9 mouse cellular contexts compared by ENCODE assay signal in genomic region chr7:81934806-81935205, GRCm38 (mm10). TPM values are rescaled to one million over a fixed set of nuclear protein-coding genes. Genes with fewer than 3 reads are reported as not detected.
DNase-seq lines count a peak whose midpoint lies in the region; ATAC-seq lines count a peak whose summit lies in the region.
"Had no signal": no experiment of that assay in that cellular context is flagged by ENCODE, and none has a peak within 500 bp of the region (broad histone marks: within the 10 kb centered on the region; RNA-seq: fewer than 3 reads in every experiment).

No protein-coding gene starts in this region.

- peaks cover 16% of the 10 kb centered on the region for H3K4me1 ChIP-seq in heart, embryonic 16.5 days (ENCODE audit: control insufficient read depth, insufficient read depth, low read length)
- peaks cover 36% of the 10 kb centered on the region for H3K4me1 ChIP-seq in hindbrain, embryonic 15.5 days (replicated peaks)
- H3K4me1 ChIP-seq in midbrain, embryonic 15.5 days: peaks cover 33% of the 10 kb centered on the region

- no peaks in the 10 kb centered on the region for H3K36me3 ChIP-seq in heart, embryonic 16.5 days (ENCODE audit: control insufficient read depth, insufficient read depth)
- no peaks in the 10 kb centered on the region for H3K36me3 ChIP-seq in hindbrain, embryonic 15.5 days
- no peaks in the 10 kb centered on the region for H3K36me3 ChIP-seq in midbrain, embryonic 15.5 days (replicated peaks)

- intact Hi-C loops in heart, postnatal 14 days (cut with DNase I): loop anchor here (2.0 to 5.0 kb wide), 3 partner anchors 68 to 148 kb away; partner anchors contain the start of genes 3110040N11Rik and Btbd1

- H3K27ac ChIP-seq in heart, embryonic 16.5 days (ENCODE audit: low read length): no peak overlapping the region
- peak overlapping the region; percentile 89 for H3K27ac ChIP-seq in hindbrain, embryonic 15.5 days (replicated peaks)
- H3K27ac ChIP-seq in midbrain, embryonic 15.5 days: peak overlapping the region; percentile 99

- WGBS in heart, embryonic 16.5 days: 13% methylated on average over 5 of the region's 5 CpGs
- WGBS in hindbrain, embryonic 15.5 days: 2% methylated on average over 5 of the region's 5 CpGs
- 6% methylated on average over 5 of the region's 5 CpGs for WGBS in midbrain, embryonic 15.5 days

- peak overlapping the region; percentile 85 for H3K9ac ChIP-seq in heart, embryonic 16.5 days (ENCODE audit: low read length)
- peak overlapping the region; percentile 98 for H3K9ac ChIP-seq in hindbrain, embryonic 15.5 days
- peak overlapping the region; percentile 99 for H3K9ac ChIP-seq in midbrain, embryonic 15.5 days

- no peaks in the 10 kb centered on the region; the same call in 1 of the 2 replicates for H3K9me3 ChIP-seq in heart, embryonic 16.5 days (replicated peaks; ENCODE audit: control insufficient read depth, low read length)
- no peaks in the 10 kb centered on the region for H3K9me3 ChIP-seq in hindbrain, embryonic 15.5 days
- no peaks in the 10 kb centered on the region for H3K9me3 ChIP-seq in midbrain, embryonic 15.5 days

- peak overlapping the region; percentile 71 for H3K4me3 ChIP-seq in heart, embryonic 16.5 days (ENCODE audit: low read length)
- H3K4me3 ChIP-seq in hindbrain, embryonic 15.5 days: peak overlapping the region; percentile 98
- peak overlapping the region; percentile 98 for H3K4me3 ChIP-seq in midbrain, embryonic 15.5 days

- ATAC-seq in heart, embryonic 16.5 days (replicated peaks; ENCODE audit: extremely low read depth, insufficient read depth, low FRiP score): no peak
- no peak for ATAC-seq in hindbrain, embryonic 15.5 days (ENCODE audit: low FRiP score, low read depth)
- peak; percentile 64 for ATAC-seq in midbrain, embryonic 15.5 days (replicated peaks)

- no peak for DNase-seq in heart, postnatal 14 days
- DNase-seq in embryo, embryonic 10.5 days (ENCODE audit: low spot score): peak; percentile 45
- DNase-seq in frontal cortex, postnatal 14 days (ENCODE audit: low spot score in 2 of 2): no peak
- DNase-seq in testis, postnatal 14 days (ENCODE audit: low spot score): no peak
- DNase-seq in right cerebral cortex, postnatal 10 days (ENCODE audit: low spot score in 2 of 2): no peak

- H3K4me2 ChIP-seq in heart, embryonic 16.5 days (ENCODE audit: low read depth, low read length): peak overlapping the region; percentile 78
- H3K4me2 ChIP-seq in hindbrain, embryonic 15.5 days: peak overlapping the region; percentile 67
- H3K4me2 ChIP-seq in midbrain, embryonic 15.5 days: peak overlapping the region; percentile 75

- peaks cover 11% of the 10 kb centered on the region; the same call in 1 of the 2 replicates for H3K27me3 ChIP-seq in heart, embryonic 16.5 days (ENCODE audit: control insufficient read depth, insufficient read depth, low read length)
- H3K27me3 ChIP-seq in hindbrain, embryonic 15.5 days: no peaks in the 10 kb centered on the region
- no peaks in the 10 kb centered on the region for H3K27me3 ChIP-seq in midbrain, embryonic 15.5 days (replicated peaks)

RNA-seq across cellular contexts. Expression of gene Hdgfl3, which starts 0.5 kb away (rescaled TPM):
- 9.7 and 9.9 TPM in 2 replicates for polyA plus RNA-seq in heart, embryonic 16.5 days (2015; fragmentation: Nextera tagmentation; extraction: Ambion mirVana)
- total RNA-seq in heart, postnatal 14 days (2021): 1 to 10 TPM; 8.3 to 9.5 TPM
- 57.0 and 59.0 TPM in 2 replicates for polyA plus RNA-seq in hindbrain, embryonic 15.5 days (2015; fragmentation: Nextera tagmentation; extraction: Ambion mirVana)
- polyA plus RNA-seq in midbrain, embryonic 15.5 days (2015; fragmentation: Nextera tagmentation; extraction: Ambion mirVana): 67.0 and 71.7 TPM in 2 replicates
- total RNA-seq: MEL had no signal

RNA-seq across cellular contexts. Expression of gene Bnc1, which starts 57.3 kb away (rescaled TPM):
- polyA plus RNA-seq in heart, embryonic 16.5 days (2015; fragmentation: Nextera tagmentation; extraction: Ambion mirVana): 2.7 and 3.0 TPM in 2 replicates
- 1 to 10 TPM; 1.6 to 2.2 TPM for total RNA-seq in heart, postnatal 14 days (2021)
- polyA plus RNA-seq in hindbrain, embryonic 15.5 days (2015; fragmentation: Nextera tagmentation; extraction: Ambion mirVana): 0.36 and 0.69 TPM in 2 replicates
- 0.08 and 0.20 TPM in 2 replicates for polyA plus RNA-seq in midbrain, embryonic 15.5 days (2015; fragmentation: Nextera tagmentation; extraction: Ambion mirVana)
- total RNA-seq: MEL had no signal
